Mouse (Mus musculus): ENCODE data around the gene Ptcd2.

DNA sequence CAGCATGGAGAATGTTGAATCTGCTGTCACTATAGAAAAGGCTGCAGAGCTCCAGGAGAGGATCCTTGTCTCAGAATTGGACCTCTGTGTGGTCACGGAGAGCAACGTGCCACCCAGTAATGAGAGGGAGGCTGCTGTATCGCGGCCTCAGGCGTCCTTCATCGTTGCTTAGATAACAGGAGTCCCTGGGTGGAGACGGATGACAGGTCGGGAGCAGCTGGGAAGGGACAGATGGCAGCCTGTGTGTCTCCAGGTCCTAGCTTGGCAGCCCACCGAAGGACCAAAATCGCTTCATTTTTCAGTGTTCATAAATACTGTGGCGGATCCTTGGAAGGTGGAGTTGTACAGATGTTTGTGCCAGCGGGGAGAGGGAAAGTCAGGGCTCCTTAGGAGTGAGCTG, 24.6 kb upstream of the Ptcd2 start:
- TF ChIP-seq POLR2A (IDR thresholded peaks at IDR 0.05; ENCODE audit: low read depth, low read length): no peak
- no peak for TF ChIP-seq CTCF (IDR thresholded peaks at IDR 0.05; ENCODE audit: borderline replicate concordance, insufficient read depth, low read length)

All from embryonic fibroblast, embryonic 13.5 days (primary cell).